Mouse (Mus musculus): ENCODE measurements around the gene 4930512M02Rik. TPM values are rescaled to one million over a fixed set of nuclear protein-coding genes. Genes with fewer than 3 reads are reported as not detected.

The 4930512M02Rik gene
- polyA plus RNA-seq, 1 experiment from 2014 or later, result not detected

DNA sequence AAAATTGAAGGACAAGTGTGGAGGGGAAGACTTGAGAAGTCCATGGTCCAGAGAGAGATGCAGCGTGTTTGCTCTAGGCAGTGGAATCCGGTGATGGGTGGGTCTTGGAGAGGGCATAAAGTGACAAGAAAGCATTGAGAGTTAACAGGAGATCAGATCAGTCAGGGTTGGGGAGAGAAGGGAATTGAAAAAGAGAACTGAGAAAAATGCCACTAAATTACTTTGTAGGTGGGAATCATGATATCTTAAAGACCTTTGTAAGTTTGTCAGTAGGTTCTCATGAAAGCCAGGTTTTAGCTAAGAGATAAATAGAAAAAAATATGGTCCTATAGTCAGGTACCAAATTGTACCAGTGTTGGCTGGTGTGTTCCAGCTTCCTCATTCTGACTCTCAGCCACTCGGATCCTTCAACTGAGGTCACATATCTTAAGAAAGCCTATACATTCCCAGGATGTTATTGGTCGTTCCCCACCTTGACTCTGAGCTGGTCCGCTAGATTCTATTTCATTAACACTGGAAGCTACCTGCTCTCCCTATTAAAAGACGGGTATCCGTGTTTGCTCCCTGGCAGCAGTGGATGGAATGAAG is 68.4 kb downstream of the 4930512M02Rik start:
- WGBS, result 87% methylated on average over 7 of the region's 7 CpGs
- no peak overlapping the region for H3K4me3 ChIP-seq
- H3K9ac ChIP-seq, result no peak overlapping the region
- no peak for ATAC-seq (ENCODE audit: low FRiP score, low read depth)
- H3K36me3 ChIP-seq, result no peaks in the 10 kb centered on the region
- H3K27ac ChIP-seq, result no peak overlapping the region
- no peaks in the 10 kb centered on the region for H3K9me3 ChIP-seq
- no peak overlapping the region for H3K4me2 ChIP-seq (replicated peaks)
- H3K27me3 ChIP-seq, result peaks cover 3% of the 10 kb centered on the region; the same call in 1 of the 2 replicates
- no peaks in the 10 kb centered on the region for H3K4me1 ChIP-seq

DNA sequence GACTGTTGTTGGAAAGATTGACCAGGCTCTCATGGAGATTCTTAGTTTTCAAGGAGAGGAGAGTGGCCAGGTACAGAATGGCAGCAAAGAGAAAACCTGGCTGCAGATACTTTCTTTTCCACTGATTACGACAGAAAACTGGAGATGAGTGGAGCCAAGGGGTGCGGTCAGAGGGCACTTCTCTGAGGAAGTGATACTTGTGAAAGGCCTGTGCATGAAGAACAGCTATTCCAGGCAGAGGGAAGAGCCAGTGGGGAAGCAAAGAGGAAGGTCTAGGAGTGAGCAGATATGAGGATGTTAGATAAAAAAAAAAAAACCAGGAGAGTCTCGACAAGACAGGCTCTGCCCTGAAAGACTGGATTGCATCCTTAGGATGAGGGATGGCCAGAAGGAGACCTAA is 69.0 kb downstream of the 4930512M02Rik start:
- Histone ChIP-seq H3K36me3 (no peaks in the 10 kb centered on the region), H3K9me3 (no peaks in the 10 kb centered on the region), H3K9ac (no peak overlapping the region), H3K4me3 (no peak overlapping the region), H3K4me2 (replicated peaks) (no peak overlapping the region), H3K4me1 (no peaks in the 10 kb centered on the region), H3K27me3 (peaks cover 3% of the 10 kb centered on the region; the same call in 1 of the 2 replicates), H3K27ac (no peak overlapping the region)
- WGBS, result 82% methylated on average over 3 of the region's 3 CpGs
- no peak for ATAC-seq (ENCODE audit: low FRiP score, low read depth)

DNA sequence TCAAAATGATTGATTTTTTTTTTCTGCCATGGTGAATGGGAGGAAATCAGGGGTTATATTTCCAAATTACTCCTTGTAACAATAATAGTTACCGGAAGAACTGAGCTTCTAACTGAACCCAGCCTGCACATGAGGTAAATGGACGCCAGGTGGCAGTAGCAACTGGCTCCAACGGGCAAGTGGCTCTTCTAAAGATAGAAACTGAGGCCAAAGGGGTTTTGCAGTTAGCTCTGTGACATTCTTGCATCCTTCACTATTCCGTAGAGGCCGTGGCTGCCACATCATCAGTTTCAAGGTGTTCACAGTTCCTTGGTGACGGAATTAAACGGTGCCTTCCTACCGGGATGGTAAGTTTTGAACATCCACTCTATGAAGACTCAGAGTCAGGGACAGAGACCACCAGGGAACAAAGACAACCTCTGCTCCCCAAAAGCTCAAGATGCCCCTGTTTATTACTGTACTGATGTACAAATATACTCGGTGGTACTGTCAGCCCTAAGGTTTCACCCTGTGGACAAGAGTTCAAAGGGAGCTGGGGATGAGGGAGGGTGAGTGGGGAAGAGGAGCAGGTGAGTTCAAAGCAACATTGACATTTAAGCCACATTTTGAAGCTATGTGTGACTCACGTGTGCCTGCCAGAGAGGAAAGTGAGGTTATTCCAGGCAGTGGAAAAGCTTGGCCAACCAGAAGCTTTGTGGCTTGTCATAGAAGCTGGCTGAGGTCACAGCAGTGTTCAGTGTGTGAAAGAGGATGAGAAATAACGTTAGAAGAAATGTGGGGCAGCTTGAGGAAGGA is 70.3 kb downstream of the 4930512M02Rik start:
- WGBS, result 44% methylated on average over 11 of the region's 11 CpGs
- Histone ChIP-seq H3K27me3 (peaks cover 3% of the 10 kb centered on the region; the same call in 1 of the 2 replicates), H3K27ac (no peak overlapping the region), H3K36me3 (no peaks in the 10 kb centered on the region), H3K9ac (no peak overlapping the region), H3K4me3 (no peak overlapping the region), H3K9me3 (no peaks in the 10 kb centered on the region), H3K4me2 (replicated peaks) (no peak overlapping the region), H3K4me1 (no peaks in the 10 kb centered on the region)
- no peak for ATAC-seq (ENCODE audit: low FRiP score, low read depth)

DNA sequence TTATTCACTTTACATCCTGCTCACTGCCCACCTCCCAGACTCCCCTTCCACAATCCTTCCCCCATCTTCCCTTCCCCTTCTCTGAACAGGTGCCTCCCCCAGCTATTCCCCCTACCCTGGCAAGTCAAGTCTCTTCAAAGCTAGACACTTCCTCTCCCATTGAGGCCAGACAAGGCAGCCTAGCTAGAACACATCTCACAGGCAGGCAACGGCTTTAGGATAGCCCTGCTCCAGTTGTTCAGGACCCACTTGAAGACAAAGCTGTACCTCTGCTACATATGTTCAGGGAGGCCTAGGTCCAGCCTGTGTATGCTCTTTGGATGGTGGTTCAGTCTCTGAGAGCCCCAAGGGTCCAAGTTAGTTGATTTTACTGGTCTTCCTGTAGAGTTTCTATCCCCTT is 71.4 kb downstream of the 4930512M02Rik start:
- H3K9ac ChIP-seq, result no peak overlapping the region
- no peak overlapping the region for H3K27ac ChIP-seq
- no peaks in the 10 kb centered on the region for H3K36me3 ChIP-seq
- no peak overlapping the region for H3K4me3 ChIP-seq
- H3K27me3 ChIP-seq, result peaks cover 3% of the 10 kb centered on the region; the same call in 1 of the 2 replicates
- H3K4me1 ChIP-seq, result no peaks in the 10 kb centered on the region
- whole genome bisulfite sequencing, result 71% methylated on average over 1 of the region's 1 CpGs
- ATAC-seq (ENCODE audit: low FRiP score, low read depth), result no peak
- H3K4me2 ChIP-seq (replicated peaks), result no peak overlapping the region
- no peaks in the 10 kb centered on the region for H3K9me3 ChIP-seq

DNA sequence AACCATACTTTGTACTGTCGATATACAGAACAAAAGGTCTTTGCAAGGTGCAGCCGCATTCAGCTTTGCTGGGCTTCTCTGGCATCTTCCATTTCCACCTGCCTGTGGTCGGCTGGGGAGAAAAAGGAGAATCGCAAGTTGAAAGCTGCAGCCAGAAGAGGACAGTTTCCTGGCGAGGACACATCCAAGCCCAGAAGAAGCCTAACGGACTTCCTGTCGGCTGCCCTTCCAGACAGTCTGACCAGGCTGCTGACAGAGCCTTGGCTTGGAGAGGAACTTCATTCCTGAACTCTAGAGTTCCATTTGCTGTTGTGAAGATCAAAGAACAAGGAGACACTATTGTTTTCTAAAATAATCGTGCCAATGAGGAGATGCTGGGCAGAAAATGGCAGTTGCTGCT is 72.1 kb downstream of the 4930512M02Rik start:
- Histone ChIP-seq H3K9ac (no peak overlapping the region), H3K4me3 (no peak overlapping the region), H3K27ac (no peak overlapping the region), H3K36me3 (no peaks in the 10 kb centered on the region), H3K4me1 (no peaks in the 10 kb centered on the region), H3K9me3 (no peaks in the 10 kb centered on the region), H3K27me3 (peaks cover 3% of the 10 kb centered on the region; the same call in 1 of the 2 replicates), H3K4me2 (replicated peaks) (no peak overlapping the region)
- 74% methylated on average over 8 of the region's 8 CpGs for WGBS
- ATAC-seq (ENCODE audit: low FRiP score, low read depth), result no peak

DNA sequence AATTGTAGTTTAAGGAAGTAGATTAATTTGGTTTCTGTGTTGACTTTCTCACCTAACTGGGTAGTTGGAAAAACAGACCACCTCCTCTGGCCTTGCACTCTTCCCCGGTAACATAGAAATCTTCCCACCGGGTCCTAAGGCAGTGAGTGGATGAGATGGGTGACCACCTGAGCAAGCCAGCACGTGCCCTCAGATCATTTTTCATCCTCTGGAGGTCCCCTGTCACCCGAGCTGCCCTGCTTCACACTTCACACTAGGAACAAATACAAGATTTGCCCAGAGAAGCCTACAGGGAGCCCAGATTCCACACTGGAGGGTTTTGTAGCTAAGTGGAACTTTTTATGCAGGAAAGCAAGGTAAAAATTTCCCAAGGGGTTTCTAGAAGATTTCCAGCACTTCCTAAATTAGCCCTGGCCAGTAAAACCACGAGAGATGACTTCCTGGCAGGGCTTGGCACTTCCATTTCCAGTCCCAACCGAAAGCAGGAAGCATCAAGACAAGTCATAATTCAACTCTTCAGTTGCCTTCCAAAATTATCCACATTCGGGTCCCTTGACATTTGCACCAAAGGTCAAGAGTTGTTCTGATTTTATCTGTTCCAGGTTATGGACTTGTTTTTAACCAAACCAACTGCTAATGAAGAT is 79.9 kb downstream of the 4930512M02Rik start:
- Histone ChIP-seq H3K4me1 (no peaks in the 10 kb centered on the region), H3K9me3 (no peaks in the 10 kb centered on the region), H3K9ac (no peak overlapping the region), H3K27ac (no peak overlapping the region), H3K27me3 (no peaks in the 10 kb centered on the region), H3K4me2 (replicated peaks) (no peak overlapping the region), H3K4me3 (no peak overlapping the region), H3K36me3 (no peaks in the 10 kb centered on the region)
- WGBS, result 55% methylated on average over 7 of the region's 7 CpGs
- no peak for ATAC-seq (ENCODE audit: low FRiP score, low read depth)

DNA sequence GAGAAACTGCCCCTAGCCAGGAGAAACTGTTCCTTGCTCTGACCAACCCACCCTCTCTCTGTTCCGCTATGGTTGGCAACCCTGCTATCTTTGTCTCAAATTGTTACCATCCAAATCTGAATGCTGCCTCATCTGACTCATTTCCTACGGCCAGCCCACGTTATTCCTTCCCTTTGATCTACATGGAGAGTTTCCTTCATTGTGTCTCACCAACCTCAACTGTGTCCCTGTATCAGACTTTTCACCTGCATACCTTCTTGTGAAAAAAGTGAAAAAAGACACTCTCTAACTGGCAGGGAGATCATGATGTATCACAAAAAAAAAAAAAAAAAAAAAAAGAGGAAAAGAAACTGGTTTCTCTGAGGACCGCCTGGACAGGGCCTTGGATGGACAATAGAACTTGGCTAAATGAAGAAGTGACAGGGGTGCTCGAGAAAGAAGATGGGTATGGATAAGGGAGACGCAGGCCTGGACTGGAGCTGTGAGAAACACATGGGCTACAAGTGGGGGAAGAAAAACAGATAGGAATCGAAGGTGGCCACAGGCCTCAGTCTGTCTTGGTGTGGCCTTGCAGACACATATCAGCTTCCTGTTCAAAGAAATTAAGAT is 80.6 kb downstream of the 4930512M02Rik start:
- no peak for ATAC-seq (ENCODE audit: low FRiP score, low read depth)
- H3K4me1 ChIP-seq, result no peaks in the 10 kb centered on the region
- H3K4me3 ChIP-seq, result no peak overlapping the region
- no peaks in the 10 kb centered on the region for H3K27me3 ChIP-seq
- no peak overlapping the region for H3K9ac ChIP-seq
- H3K27ac ChIP-seq, result no peak overlapping the region
- no peak overlapping the region for H3K4me2 ChIP-seq (replicated peaks)
- no peaks in the 10 kb centered on the region for H3K36me3 ChIP-seq
- WGBS, result 85% methylated on average over 7 of the region's 7 CpGs
- H3K9me3 ChIP-seq, result no peaks in the 10 kb centered on the region

DNA sequence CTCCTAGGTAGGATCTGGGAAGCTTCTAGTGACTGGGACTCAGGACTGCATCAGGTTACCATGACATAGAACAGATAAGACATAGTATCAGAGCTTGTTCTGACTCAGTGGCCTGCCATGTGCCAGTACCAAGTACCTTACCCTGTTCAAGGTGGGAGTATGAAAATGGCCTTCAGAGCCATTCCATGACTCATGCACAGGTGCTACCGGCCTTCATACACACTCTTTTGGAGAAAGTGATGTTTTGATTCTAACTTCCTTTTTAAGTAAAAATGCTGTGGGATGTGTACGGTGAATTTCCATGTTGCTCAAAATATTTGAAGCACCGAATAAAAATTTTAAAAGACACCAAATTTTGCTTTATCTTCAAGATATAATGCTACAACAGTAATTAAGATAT is 81.7 kb downstream of the 4930512M02Rik start:
- Histone ChIP-seq H3K27ac (no peak overlapping the region), H3K9me3 (no peaks in the 10 kb centered on the region), H3K27me3 (no peaks in the 10 kb centered on the region), H3K9ac (no peak overlapping the region), H3K4me2 (replicated peaks) (no peak overlapping the region), H3K4me1 (no peaks in the 10 kb centered on the region), H3K36me3 (no peaks in the 10 kb centered on the region), H3K4me3 (no peak overlapping the region)
- 92% methylated on average over 3 of the region's 3 CpGs for WGBS
- ATAC-seq (ENCODE audit: low FRiP score, low read depth), result no peak

Other genes with a start within 250 kb of the 4930512M02Rik start
- gene Spata48, start 165.7 kb downstream of the 4930512M02Rik start, polyA plus RNA-seq (2015; fragmentation: Nextera tagmentation; extraction: Ambion mirVana), result 0.61 and 0.83 TPM in 2 replicates
- gene Zpbp, start 165.4 kb downstream of the 4930512M02Rik start, polyA plus RNA-seq (2015; fragmentation: Nextera tagmentation; extraction: Ambion mirVana), result 0.90 and 1.1 TPM in 2 replicates
- gene Ikzf1, start 57.2 kb upstream of the 4930512M02Rik start, polyA plus RNA-seq (2015; fragmentation: Nextera tagmentation; extraction: Ambion mirVana), result 1.4 and 1.5 TPM in 2 replicates
- 53.9 and 57.4 TPM in 2 replicates for gene Fignl1, start 181.1 kb upstream of the 4930512M02Rik start, polyA plus RNA-seq (2015; fragmentation: Nextera tagmentation; extraction: Ambion mirVana)

Measured in limb, embryonic 13.5 days (tissue).